Mouse (Mus musculus): ENCODE measurements around the gene Itgae.
A peak's percentile ranks its signal among the peaks of the same experiment; 100 is the strongest.

The Itgae gene

DNA sequence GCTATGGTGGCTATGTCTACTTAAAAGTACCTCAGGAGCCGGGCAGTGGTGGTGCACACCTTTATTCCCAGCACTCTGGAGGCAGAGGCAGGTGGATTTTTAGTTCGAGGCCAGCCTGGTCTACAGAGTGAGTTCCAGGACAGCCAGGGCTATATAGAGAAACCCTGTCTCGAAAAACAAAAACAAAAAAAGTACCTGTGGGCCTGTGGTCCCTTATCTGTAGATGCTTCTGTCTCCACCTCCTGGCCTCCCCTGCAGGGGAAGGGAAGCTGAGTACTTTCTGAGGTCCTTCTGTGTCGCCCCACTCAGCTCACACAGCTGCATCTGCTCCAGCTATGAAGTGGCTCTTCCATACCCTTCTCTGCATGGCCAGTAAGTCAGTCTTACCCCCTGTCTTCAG lies at the start of gene Itgae:
Gene Itgae (plus strand): TSS at position 301 of the 400 bp plus-strand sequence.
- no peak for ATAC-seq (ENCODE audit: low TSS enrichment)

DNA sequence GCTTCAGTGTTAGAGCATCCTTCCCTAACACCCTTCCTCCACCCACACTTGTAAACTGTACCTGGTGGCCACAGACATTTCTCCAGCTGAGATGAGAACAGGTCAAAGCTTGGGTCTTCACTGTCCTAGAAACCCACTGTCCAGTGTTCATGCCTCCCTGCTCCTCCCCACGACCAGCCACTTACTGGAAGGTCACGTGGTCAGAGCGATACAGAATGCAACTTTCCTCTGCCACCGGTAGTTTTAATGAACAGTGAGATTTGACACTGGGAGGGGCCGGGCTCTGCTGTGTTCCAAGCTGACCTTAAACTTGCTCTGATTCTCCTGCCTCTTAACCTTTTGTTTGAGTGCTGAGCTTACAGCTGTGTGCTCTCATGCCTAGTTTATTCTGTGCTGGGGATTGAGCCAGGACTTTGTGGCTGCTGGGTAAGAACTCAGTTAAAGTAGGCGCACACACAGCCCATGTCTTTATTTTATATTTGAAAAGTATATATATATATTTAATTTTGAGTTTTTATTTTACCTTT lies 46.1 kb upstream of the Itgae start:
- no peak for ATAC-seq (ENCODE audit: low TSS enrichment)

DNA sequence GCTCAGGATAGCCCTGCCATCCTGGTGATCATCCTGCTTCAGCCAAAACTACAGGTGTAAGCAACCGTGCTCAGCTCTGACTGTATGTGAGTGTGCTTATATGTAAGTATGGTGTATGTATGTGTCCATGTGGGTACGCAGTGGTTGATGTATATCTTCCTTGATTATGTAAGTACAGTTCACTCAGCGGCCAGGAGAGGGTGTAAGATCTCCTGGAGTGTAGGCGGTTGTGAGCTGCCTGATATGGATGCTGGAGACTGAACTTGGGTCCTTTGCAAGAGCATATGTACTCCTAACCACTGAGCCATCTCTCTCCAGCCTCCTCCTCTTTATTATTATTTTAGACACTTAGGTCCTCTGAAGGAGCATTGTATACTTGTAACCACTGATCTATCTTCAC lies 45.6 kb upstream of the Itgae start:
- ATAC-seq (ENCODE audit: low TSS enrichment) = no peak

DNA sequence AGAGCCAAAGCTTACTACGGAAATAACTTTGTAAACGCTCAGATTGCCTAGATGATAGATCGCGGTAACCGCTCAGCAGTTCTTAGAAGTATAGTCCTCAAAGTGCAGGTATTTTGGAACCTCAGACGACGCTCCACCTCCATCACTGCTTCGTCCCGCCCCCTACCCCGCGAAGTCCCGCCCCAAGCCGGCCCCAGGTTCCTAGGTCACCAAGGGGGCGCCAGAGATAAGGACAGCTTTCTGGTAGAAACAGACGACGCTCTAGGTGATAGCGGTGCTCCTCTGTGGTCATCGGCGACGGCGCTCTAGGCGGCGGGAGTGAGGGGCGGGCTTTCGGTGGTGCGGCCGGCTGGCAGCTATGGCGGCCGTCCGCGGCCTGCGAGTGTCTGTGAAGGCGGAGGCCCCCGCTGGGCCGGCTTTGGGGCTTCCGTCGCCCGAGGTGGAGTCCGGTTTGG lies 42.8 kb upstream of the Itgae start, which contains the start of gene Ncbp3:
Gene Ncbp3 (plus strand): TSS at position 242 of the 455 bp plus-strand sequence.
- ATAC-seq (ENCODE audit: low TSS enrichment) = peak; percentile 93

DNA sequence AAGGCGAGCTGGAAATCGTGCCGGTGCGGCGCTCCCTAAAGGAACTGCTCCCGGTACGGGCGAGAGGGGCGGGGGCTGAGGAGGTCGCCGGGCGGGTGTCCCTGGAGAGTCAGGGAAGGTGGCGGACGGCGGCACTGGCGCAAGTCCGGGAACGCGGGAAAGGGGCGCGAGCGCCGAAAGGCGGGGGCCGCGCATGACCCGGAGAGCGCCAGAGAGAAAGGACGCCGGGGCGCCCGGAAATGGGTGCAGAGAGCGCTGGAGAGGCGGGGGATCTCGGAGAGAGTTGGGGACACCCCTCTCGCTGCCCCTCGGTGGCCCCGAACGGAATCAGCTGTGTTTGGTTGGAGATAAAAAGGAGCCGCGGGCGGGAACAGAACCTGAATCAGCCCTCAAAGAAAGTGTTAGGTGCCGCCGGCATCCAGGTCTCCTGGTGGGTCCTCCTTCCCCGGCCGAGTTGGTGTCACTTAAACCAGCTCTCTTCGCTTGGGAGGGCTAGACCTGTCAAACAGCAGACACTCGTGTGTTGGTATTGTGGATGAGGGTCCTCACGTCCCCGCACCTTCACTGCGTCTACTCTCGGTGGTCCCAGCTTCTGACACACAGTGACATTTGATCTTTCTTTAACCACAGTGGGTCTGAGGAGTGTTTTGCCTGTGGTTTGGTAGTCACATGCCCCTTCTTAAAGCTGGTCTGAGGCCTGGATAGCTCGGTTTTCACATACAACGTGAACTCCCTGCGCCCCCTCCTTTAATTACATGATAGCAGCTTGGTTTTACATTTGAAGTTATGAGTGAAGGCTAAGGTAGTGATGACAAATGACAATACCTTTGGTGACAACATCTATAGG lies 42.1 kb upstream of the Itgae start:
- peak; percentile 22 for ATAC-seq (ENCODE audit: low TSS enrichment)

DNA sequence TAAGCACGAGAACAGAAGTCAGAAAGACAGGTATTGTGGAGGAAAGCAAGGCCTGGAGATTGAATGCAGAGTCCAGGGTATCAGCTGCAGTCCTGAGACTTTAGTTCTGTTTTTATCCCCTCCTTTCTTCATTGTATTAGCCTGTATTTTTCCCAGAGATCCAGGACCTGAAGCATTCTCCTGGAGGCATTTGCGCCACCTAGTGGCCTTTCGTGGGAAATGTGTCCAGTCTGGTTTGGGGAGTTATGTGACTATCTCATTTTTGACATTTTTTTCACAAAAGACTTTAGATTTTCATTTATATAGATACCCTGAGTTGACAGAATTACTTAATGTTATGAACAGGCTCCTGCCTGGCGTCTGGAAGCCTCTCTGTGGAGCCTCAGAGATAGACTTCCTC lies 41.0 kb upstream of the Itgae start:
- ATAC-seq (ENCODE audit: low TSS enrichment) = peak; percentile 38; the same call in 1 of the 2 replicates

DNA sequence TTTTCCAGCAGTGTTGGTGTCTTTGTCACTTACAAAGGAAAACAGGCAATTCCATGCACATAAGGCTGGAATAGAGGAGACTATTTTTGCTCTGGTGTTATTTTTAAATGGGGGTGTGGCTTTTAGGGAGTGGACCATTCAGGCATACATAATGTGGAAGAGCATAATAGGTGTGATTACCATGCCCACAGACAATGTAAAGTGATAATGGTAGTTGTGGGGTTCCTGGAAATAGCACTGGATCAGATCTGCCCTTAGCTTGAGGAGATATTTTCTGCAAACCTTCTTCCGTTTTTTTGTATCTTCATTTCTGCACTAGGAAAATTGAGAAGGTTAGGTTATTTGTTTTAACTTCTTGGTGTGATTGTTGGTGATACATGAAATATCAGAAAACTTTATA lies 37.6 kb upstream of the Itgae start:
- no peak for ATAC-seq (ENCODE audit: low TSS enrichment)

DNA sequence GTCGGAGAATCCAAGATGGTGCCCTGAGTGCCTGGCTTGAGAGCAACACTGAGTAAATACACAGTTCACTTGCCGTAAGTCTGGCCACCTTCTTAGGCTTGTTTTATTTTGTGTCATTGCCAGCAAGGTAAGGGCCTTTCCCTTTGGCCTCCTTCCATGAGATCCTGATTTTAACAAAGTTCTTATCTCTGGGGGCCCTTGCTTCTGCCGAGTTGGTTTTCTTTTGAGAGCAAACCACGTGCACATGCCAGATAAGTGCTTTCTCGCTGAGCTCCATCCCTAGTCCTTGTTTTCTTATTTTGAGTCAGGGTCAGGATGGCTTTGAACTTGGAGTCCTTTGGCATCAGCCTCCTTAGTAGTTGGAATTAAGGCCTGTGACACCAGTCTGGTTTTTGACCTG lies 32.7 kb upstream of the Itgae start:
- ATAC-seq (ENCODE audit: low TSS enrichment) = no peak

DNA sequence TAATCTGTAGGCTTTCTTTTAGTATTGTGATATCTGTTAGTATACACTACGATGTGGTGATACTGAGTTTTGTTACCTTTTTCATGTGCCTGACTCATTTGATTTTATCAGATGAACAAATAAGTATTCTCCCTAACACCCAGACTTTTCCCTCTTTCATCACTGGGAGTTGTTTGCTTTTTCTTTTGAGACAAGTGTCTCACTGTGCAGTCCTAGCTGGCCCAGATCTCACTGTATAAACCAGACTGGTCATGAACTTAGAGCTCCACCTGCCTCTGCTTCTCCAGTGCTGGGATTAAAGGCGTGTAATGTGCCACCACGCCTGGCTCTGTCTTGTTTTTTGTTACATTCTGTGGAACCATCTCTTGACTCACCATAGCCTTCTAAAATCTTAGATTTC lies 30.8 kb upstream of the Itgae start:
- no peak for ATAC-seq (ENCODE audit: low TSS enrichment)

DNA sequence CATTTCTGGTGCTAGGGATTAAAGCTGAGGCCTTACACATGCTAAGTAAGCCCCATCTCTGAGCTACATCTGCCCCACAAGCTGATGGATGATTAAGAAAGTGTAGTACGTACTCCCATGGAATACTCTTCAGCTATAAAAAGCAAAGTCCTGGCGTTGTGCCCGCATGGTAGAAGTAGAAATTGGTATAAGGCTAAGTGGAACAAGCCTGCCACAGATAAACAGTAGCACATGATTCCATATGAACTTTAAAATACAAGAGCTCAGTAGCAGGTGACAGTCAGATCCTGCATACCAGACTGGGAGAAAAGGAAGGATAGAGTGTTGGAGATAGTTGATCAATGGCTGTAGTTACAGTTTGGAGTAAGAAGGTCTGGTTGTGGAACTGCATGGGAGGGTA lies 29.0 kb upstream of the Itgae start:
- no peak for ATAC-seq (ENCODE audit: low TSS enrichment)

DNA sequence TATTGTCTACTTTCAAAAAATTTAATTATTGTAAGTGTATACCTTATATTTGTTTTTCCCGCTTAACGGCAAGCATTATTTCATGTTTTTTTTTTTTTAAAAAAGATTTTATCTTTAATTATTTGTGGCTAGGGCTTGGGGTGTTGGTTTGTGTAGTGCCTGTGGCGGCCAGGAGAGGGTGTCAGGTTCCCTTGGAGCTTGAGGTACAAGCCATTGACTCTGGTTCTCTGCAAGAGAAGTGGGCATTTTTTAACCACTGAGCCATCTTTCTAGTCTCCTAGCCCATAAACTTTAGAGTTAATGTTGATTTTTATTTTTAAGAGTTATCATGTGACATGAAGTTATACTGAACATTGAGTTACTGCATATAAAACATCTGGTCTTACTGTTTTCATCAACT lies 18.5 kb upstream of the Itgae start:
- ATAC-seq (ENCODE audit: low TSS enrichment) = no peak

DNA sequence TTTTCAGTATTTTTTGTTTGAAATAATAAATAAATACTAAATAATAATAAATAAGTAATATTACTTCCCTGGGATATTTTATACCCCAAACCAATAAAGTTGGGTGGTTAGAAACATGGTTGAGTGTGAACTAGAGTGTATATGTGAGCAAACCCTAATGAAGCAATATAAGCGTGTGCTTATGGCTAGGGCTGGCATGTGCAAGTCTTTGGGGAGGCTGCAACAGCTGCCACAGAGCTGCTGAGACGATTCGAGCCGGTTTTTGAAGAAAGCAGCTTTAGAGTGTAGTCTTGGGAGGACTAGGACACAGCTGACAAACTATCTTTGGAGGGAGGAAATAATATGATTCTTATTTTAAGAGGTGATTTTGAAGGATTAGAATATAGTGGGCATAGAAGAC lies 14.1 kb upstream of the Itgae start:
- ATAC-seq (ENCODE audit: low TSS enrichment) = no peak

DNA sequence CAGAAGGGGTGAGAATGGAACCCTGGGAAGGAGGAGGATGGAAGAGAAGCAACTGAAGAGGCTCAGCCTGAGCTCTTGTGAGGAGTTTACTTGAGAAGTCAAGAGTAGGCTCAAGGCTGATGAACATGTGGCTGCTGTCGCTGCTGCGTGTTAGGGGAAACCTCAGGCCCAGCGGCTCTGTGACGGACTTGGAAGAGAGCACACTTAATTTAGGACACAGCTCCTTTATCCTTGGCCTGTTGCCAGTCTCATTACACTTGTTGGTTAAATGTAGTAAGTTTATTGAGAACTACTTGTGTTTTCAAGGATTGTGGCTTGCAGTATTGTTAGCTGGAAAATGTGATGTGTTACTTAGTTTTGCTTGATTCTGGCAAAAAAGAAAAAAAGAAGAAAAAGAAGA lies 13.7 kb upstream of the Itgae start:
- ATAC-seq (ENCODE audit: low TSS enrichment) = peak; percentile 27; the same call in 1 of the 2 replicates

DNA sequence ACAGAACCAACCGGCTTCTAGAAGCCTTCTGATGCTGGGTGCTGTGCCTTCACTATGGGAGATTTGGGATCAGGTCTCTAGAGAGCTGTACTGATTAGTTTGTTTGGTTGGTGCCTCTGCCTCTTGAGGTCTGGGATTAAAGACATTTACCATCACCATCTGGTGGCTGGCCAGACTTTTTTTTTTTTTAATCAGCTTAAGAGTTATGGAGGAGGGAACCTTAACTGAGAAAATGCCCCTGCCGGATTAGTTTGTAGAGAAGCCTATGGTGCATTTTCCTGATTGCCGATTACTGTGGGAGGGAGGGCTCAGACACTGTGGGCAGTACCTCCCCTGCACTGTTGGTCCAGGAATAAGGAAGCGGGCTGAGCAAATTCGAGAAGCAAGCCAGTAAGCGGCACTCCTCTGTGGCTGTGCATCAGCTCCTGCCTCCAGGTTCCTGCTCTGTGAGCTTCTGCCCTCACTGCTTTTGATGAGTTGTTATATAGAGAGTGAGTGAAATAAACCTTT lies 13.1 kb upstream of the Itgae start:
- ATAC-seq (ENCODE audit: low TSS enrichment) = peak; percentile 31; the same call in 1 of the 2 replicates

DNA sequence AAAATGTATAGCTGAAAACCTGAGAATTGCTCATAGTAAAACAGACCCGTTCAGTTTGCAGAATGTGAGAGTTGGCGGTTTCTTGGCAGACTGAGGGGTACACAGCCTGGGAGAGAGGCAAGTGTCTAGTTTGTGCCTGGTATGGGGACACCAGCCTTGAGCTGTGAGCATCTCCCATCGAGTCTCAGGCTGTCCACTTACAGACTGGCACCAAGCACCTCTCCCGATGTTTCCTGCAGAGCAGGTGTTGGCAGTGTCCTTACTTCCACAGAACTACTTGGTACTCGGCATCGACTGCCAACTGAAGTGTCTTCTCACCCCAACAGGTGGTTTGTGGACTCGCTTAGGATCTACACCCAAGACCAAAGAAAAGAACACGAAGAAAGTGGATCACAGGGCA lies 11.8 kb upstream of the Itgae start:
- ATAC-seq (ENCODE audit: low TSS enrichment) = peak; percentile 44

DNA sequence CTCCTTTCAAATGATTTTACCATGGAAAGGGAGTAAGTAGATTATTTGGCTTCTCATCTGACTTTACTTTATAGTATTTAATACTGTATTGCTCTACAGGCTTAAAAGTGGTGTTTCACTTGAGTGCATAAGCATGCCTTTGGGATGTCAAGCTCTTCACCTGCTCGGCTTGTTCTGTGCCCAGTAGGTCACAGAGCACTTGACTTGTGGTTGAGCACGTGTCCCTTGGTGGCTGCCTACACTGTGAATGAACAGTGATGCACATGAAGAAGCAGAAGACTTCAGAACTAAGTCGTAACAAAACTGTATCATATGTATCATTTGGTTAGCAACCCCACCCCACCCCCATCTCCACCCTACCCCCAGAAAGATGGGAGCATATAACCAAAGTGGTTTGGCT lies 10.1 kb upstream of the Itgae start:
- no peak for ATAC-seq (ENCODE audit: low TSS enrichment)

DNA sequence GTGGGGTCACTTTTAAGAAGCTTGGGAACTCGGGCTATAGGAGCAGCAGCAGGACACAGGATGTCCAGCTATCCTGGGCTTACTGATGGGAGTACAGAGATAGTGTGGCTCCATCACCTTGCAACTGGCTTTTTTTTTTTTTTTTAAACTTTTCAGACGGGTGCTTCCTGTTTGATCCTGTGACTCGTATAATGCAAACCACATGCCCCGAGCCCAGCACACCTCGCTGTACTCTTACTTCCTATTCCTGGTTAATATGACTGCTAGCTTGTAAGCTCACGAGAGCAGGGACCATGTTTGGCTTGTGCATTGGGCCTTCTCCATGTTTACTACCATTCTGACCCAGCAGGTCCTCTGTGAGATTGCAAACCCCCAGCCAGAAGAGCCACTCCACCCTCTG lies 6.1 kb upstream of the Itgae start:
- ATAC-seq (ENCODE audit: low TSS enrichment) = no peak

DNA sequence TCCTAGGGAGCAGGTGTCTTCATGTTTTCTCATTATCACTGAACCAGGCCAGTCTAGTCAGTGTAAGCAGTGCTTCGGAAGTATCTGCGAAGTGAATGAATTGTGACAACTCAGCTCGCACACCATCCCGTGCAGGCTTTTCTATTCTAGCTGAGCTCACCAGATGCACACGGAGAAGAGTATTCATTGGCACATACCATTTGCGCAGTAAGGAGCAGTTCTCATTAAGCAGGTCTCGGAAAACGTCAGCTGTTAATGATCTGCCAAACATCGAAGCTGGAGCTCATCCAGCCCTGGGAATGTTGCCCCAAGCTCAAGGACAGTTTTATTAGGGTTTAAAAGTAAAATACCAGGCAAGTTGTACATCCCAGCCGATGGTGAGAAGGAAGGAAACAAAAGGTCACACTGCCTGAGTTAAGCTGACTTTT lies 5.6 kb upstream of the Itgae start:
- ATAC-seq (ENCODE audit: low TSS enrichment) = peak; percentile 42

DNA sequence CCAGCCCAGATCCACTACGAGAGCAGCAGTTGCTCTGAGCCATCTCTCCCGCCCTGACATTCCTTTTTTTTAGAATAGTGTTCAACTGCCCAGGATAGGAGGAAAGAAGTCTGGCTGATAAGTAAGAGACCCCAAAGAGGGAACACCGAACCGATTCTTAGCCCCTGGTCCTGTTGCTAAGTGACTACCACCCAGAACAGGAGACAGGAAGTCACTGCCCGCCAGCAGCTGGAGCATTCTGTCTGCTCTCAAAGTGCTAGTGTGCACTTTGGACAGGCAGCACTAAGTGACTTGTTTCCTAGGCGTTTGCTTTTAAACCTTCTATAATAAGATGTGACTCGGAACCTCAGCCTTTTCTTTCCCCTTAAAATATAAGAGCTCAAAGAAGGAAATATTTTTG lies 5.0 kb upstream of the Itgae start:
- ATAC-seq (ENCODE audit: low TSS enrichment) = no peak

DNA sequence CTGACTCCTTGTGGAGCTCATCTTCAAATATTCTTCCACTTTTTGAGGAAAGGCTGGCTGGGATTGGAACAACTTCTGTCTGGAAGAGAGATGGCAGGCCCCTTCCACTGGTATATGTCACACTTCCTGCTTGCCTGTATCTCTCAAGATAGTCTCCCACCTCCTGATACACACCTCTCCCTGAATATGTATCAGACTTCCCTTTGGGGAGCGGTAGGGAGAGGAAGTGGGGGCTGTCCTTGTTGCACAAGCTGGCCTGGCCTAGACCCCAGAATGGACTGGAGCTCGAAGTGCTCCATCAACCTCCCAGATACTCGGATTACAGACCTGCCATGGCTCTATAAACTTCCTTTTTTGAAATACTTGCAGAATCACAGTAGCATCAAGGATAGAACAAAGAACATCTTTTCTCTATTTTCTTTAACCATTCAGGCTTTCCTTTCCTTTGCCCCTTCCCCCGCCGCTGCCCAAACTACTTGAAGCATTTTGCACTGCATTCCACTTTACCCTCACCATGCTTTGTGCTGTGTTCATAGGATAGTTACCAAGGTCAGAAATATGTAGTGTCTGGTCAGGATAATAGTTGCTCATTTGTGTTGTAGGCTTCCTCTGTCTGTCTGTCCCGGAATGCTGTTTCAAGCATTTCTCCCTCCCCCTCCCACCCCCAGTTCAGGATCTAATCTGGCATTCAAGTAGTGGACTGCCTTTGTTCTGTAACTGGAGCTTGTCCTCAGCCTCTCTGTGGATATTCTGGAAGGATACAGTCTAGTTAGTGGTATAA lies 2.5 kb upstream of the Itgae start:
- no peak for ATAC-seq (ENCODE audit: low TSS enrichment)

DNA sequence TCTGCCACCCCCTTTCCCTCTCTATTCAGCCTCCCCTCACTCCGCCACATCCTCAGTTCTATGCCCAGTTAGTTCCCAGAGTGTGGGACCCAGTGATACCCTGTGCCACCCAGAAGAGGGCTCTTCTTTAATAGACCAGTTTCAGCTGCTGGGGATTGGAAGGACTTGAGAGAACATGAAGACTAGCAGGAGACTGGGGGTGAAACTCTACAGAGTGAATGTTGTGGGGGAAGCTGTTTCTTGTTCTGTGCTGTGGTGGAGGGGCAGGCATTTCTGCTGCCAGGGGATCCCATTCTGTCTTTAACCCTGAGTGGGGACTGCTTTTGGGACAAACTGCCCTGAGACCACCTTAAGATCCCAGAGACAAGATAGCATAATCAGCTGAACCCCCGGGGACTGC lies 443 bp downstream of the Itgae start:
- peak; percentile 56 for ATAC-seq (ENCODE audit: low TSS enrichment)

DNA sequence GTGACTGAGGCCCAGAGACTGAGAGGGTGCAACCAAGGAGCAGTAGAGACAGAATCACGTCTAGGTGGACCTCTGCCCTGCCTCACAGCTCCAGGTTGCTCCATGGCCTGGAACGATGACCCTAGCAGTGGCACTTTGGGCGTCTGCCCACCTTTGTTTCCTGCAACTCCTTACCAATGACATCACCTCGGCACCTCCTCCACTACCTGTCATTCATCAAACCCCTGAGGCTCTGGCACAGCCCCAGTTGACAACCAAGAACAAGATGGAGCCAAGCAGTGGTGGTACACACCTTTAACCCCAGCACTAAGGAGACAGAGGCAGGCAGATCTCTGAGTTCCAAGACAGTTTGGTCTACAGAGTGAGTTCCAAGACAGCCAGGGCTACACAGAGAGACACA lies 1.7 kb downstream of the Itgae start:
- ATAC-seq (ENCODE audit: low TSS enrichment) = no peak

All from frontal cortex, adult (tissue).